Mouse (Mus musculus): ENCODE measurements around the gene Usp40. TPM values are rescaled to one million over a fixed set of nuclear protein-coding genes. Genes with fewer than 3 reads are reported as not detected.

The Usp40 gene
- polyA plus RNA-seq (2012; rRNA removed; ENCODE audit: low replicate concordance) = 4.0 and 4.7 TPM in 2 replicates

DNA sequence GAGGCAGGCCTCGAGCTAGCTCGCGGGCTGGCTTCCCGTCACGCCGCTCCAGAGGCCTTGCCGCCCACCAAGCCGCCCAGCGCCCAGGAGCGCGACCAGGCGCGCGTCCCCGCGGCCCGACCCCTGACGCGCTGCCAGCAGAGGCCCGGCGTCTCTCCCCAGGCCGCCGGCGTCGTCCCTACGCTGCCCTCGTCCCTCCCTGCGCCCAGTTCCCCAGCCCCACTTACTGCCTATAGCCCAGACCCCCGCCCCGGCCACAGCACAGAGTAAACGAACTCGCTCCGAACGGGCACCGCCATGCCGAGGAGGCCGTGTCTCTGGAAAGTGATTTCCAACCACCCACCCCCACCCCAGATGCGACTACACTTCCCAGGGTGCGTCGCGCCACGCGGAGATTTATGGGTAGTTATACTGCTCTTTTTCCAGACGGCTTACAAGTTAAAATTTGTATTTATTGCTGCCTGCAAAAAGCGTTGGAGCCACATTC, at the start of gene Usp40:
Gene Usp40, minus strand, starts transcription at position 341 of the 487 bp plus-strand sequence.

GRCm38 (mm10) chr1:88055088-88055487, 46.7 kb upstream of the Usp40 start, which contains the start of gene Ugt1a10:
Gene Ugt1a10 (plus strand): TSS chr1:88055388.

Other genes starting within 250 kb of the Usp40 start
- gene Sag, start 204.9 kb downstream of the Usp40 start, polyA plus RNA-seq (2012; rRNA removed; ENCODE audit: low replicate concordance) = 0.40 and 0.45 TPM in 2 replicates
- gene Dgkd, start 155.3 kb downstream of the Usp40 start, polyA plus RNA-seq (2012; rRNA removed; ENCODE audit: low replicate concordance) = 24.4 and 36.8 TPM in 2 replicates
- gene Ugt1a10, start 46.8 kb upstream of the Usp40 start, polyA plus RNA-seq (2012; rRNA removed; ENCODE audit: low replicate concordance) = 0.25 TPM in 1 of 2 replicates, not detected in the other
- gene Ugt1a9, start 62.2 kb upstream of the Usp40 start, polyA plus RNA-seq (2012; rRNA removed; ENCODE audit: low replicate concordance) = 0.92 and 8.7 TPM in 2 replicates
- not detected in 2 replicates for gene Ugt1a8, start 79.3 kb upstream of the Usp40 start, polyA plus RNA-seq (2012; rRNA removed; ENCODE audit: low replicate concordance)
- gene Ugt1a7c, start 86.5 kb upstream of the Usp40 start, polyA plus RNA-seq (2012; rRNA removed; ENCODE audit: low replicate concordance) = 104 and 175 TPM in 2 replicates
- 1.3 and 3.3 TPM in 2 replicates for gene Ugt1a6b, start 94.7 kb upstream of the Usp40 start, polyA plus RNA-seq (2012; rRNA removed; ENCODE audit: low replicate concordance)
- gene Ugt1a6a, start 126.3 kb upstream of the Usp40 start, polyA plus RNA-seq (2012; rRNA removed; ENCODE audit: low replicate concordance) = 4.3 and 60.7 TPM in 2 replicates
- gene Ugt1a5, start 157.5 kb upstream of the Usp40 start, polyA plus RNA-seq (2012; rRNA removed; ENCODE audit: low replicate concordance) = 0.40 TPM in 1 of 2 replicates, not detected in the other
- 0.14 and 0.18 TPM in 2 replicates for gene Ugt1a2, start 192.1 kb upstream of the Usp40 start, polyA plus RNA-seq (2012; rRNA removed; ENCODE audit: low replicate concordance)
- gene Dnajb3, start 197.2 kb upstream of the Usp40 start, polyA plus RNA-seq (2012; rRNA removed; ENCODE audit: low replicate concordance) = 0.47 and 4.9 TPM in 2 replicates
- gene Ugt1a1, start 203.4 kb upstream of the Usp40 start, polyA plus RNA-seq (2012; rRNA removed; ENCODE audit: low replicate concordance) = 44.3 and 111 TPM in 2 replicates
- 0.20 and 0.60 TPM in 2 replicates for gene Mroh2a, start 218.4 kb upstream of the Usp40 start, polyA plus RNA-seq (2012; rRNA removed; ENCODE audit: low replicate concordance)

All from duodenum, adult 2 months (tissue).